Mouse (Mus musculus): ENCODE results near the gene Creg2. TPM values are rescaled to one million over a fixed set of nuclear protein-coding genes. Genes with fewer than 3 reads are reported as not detected.

Creg2 gene
- polyA plus RNA-seq, 1 experiment from 2014 or later, result 0.11 TPM

DNA sequence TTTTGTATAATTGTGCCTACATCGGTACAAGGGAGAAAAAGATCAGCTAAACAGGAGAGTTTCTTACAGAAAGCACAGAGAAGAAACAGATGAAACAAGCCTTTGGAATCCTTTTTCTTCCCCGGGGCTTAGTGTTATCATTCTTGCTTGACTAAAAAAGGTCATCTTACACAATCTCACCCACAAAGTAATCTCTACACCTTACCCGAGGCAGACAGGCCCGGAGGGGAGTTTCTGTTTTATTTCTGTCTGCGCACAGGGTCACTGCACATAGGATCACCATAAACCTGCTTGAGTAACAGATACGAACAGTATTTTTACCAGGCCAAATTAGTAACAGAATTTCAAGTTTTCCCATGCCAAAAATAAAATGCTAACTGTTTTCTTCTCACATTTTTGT is 79.6 kb downstream of the Creg2 start:
- Histone ChIP-seq H3K4me3 (ENCODE audit: low read depth, low read length) (no peak overlapping the region), H3K9me3 (ENCODE audit: low read length) (no peaks in the 10 kb centered on the region), H3K27ac (ENCODE audit: low read length) (no peak overlapping the region), H3K36me3 (ENCODE audit: insufficient read depth, low read length) (no peaks in the 10 kb centered on the region), H3K9ac (replicated peaks; ENCODE audit: low read depth) (no peak overlapping the region), H3K4me1 (ENCODE audit: insufficient read depth, low read depth, low read length) (peaks cover 9% of the 10 kb centered on the region; the same call in 1 of the 2 replicates), H3K4me2 (replicated peaks; ENCODE audit: low read depth, low read length) (no peak overlapping the region), H3K27me3 (replicated peaks; ENCODE audit: insufficient read depth, low read length) (no peaks in the 10 kb centered on the region)
- 53% methylated on average over 6 of the region's 6 CpGs for WGBS
- no peak for DNase-seq (ENCODE audit: low spot score)
- no peak for ATAC-seq
- TF ChIP-seq EP300 (IDR thresholded peaks at IDR 0.05) (no peak), CTCF (IDR thresholded peaks at IDR 0.05) (no peak)

Other genes with a start within 250 kb of the Creg2 start
- 14.5 and 18.0 TPM in 2 replicates for gene Tbc1d8, start 172.7 kb downstream of the Creg2 start, polyA plus RNA-seq (2015; fragmentation: Nextera tagmentation; extraction: Ambion mirVana)
- gene Cnot11, start 116.5 kb downstream of the Creg2 start, polyA plus RNA-seq (2015; fragmentation: Nextera tagmentation; extraction: Ambion mirVana), result 10.0 and 10.7 TPM in 2 replicates
- 25.1 and 31.0 TPM in 2 replicates for gene Rnf149, start 74.1 kb downstream of the Creg2 start, polyA plus RNA-seq (2015; fragmentation: Nextera tagmentation; extraction: Ambion mirVana)
- 0.24 and 0.27 TPM in 2 replicates for gene Rfx8, start 69.5 kb upstream of the Creg2 start, polyA plus RNA-seq (2015; fragmentation: Nextera tagmentation; extraction: Ambion mirVana)
- gene Gm3646, start 153.9 kb upstream of the Creg2 start, polyA plus RNA-seq (2015; fragmentation: Nextera tagmentation; extraction: Ambion mirVana), result not detected in 2 replicates
- gene Map4k4, start 249.4 kb upstream of the Creg2 start, polyA plus RNA-seq (2015; fragmentation: Nextera tagmentation; extraction: Ambion mirVana), result 21.2 and 21.5 TPM in 2 replicates

All from lung, postnatal 0 days (tissue).